Mouse (Mus musculus): Measurements from ENCODE around the gene Gabrr1. TPM values are rescaled to one million over a fixed set of nuclear protein-coding genes. Genes with fewer than 3 reads are reported as not detected.

The Gabrr1 gene
- polyA plus RNA-seq, 1 experiment from 2014 or later = not detected

DNA sequence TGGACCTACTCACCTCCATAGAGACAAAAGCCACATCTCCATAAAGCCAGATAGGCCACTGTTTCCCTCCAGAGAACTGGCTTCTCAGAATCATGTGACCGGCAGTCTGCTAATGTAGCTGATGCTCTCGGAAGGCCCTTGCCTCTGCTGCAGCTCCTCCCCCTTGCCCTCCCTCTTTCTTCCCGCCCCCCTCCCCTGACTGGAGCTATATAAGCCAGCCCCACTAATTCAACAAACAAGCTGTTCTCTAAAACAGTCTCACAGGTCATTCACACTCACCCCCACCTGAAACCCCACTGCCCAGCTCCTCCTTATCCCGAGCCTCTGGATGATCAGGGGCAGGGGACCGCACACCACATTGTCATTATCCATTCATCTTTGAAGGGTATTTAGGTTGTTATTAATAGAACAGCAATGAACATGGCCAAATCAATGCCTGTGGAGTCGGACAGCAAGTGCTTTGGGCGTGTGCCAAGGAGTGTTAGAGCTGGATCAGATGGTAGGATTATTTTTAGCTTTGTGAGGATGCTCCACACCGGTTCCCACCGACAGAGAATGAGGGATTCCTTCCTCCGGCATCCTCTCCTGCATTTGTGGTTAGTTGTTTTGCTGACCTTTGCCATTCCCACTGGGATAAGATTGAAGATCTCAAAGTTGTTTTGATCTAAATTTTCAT is 6.8 kb upstream of the Gabrr1 start:
- Histone ChIP-seq H3K27me3 (ENCODE audit: control insufficient read depth, insufficient read depth, low read length) (no peaks in the 10 kb centered on the region), H3K4me1 (ENCODE audit: control insufficient read depth, insufficient read depth, low read length) (no peaks in the 10 kb centered on the region), H3K27ac (ENCODE audit: low read depth, low read length) (no peak overlapping the region), H3K4me2 (ENCODE audit: low read depth) (no peak overlapping the region), H3K4me3 (ENCODE audit: low read depth, low read length) (no peak overlapping the region), H3K36me3 (ENCODE audit: control insufficient read depth, insufficient read depth, low read length) (no peaks in the 10 kb centered on the region), H3K9ac (ENCODE audit: low read length) (no peak overlapping the region), H3K9me3 (ENCODE audit: control insufficient read depth, low read length) (no peaks in the 10 kb centered on the region)
- ATAC-seq (ENCODE audit: insufficient read depth, low FRiP score, low TSS enrichment) (no peak), DNase-seq (ENCODE audit: low spot score) (no peak)
- WGBS = 79% methylated on average over 10 of the region's 10 CpGs

DNA sequence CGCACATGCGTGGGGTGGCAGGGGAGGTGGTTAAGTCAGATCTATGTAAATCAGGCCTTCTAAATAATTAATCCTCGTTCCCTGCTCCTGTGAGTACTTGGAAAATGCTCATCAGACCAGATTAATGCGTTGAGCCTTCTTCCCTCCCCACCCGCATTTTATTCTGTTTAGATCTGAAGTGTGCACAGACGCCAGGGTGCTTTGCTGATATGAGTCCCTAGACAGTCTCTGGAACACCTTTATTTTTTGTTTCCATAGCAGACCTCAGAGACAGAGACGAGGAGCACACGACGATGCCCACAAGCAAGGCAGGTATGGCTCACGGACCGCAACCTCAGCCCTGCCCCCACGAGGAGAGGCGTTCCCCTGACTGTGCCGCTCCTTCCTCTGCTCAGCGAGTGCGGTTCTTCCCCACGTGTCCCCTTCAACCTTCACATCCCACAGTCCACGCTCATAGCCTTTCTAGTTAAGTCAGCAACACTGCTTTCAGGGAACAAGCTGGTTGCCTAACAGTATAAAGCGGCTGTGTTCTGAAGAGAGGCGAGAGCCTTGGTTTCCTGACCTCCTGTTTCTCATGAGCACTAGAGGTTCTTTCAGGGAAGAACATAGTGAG is 14.5 kb downstream of the Gabrr1 start:
- Histone ChIP-seq H3K27ac (ENCODE audit: low read depth, low read length) (no peak overlapping the region), H3K9ac (ENCODE audit: low read length) (no peak overlapping the region), H3K4me2 (ENCODE audit: low read depth) (no peak overlapping the region), H3K27me3 (ENCODE audit: control insufficient read depth, insufficient read depth, low read length) (no peaks in the 10 kb centered on the region), H3K9me3 (ENCODE audit: control insufficient read depth, low read length) (no peaks in the 10 kb centered on the region), H3K36me3 (ENCODE audit: control insufficient read depth, insufficient read depth, low read length) (no peaks in the 10 kb centered on the region), H3K4me3 (ENCODE audit: low read depth, low read length) (no peak overlapping the region), H3K4me1 (ENCODE audit: control insufficient read depth, insufficient read depth, low read length) (no peaks in the 10 kb centered on the region)
- DNase-seq (ENCODE audit: low spot score) (no peak), ATAC-seq (ENCODE audit: insufficient read depth, low FRiP score, low TSS enrichment) (no peak)
- 55% methylated on average over 20 of the region's 20 CpGs for WGBS

DNA sequence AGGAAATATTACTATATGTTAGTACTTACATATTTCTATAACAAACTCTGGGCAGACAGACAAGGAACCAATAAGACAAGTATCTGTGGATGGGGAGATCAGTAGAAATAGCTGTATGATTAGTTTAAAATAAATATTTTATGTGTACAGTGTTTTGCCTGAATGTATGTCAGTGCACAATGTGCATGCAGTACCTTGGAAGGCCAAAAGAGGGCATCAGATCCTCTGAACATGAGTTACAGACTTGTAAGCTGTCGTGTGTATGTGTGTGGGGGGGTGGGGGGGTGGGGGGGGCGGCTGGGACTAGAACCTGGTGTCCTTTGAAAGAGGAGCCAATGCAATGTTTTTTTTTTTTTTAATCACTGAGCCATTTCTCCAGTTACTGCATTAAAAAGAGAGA is 15.5 kb downstream of the Gabrr1 start:
- H3K4me1 ChIP-seq (ENCODE audit: control insufficient read depth, insufficient read depth, low read length) = no peaks in the 10 kb centered on the region
- H3K4me2 ChIP-seq (ENCODE audit: low read depth) = no peak overlapping the region
- H3K9me3 ChIP-seq (ENCODE audit: control insufficient read depth, low read length) = no peaks in the 10 kb centered on the region
- DNase-seq (ENCODE audit: low spot score) (peak; percentile 43), ATAC-seq (ENCODE audit: insufficient read depth, low FRiP score, low TSS enrichment) (no peak)
- 16% methylated on average over 2 of the region's 2 CpGs for WGBS
- no peaks in the 10 kb centered on the region for H3K36me3 ChIP-seq (ENCODE audit: control insufficient read depth, insufficient read depth, low read length)
- H3K4me3 ChIP-seq (ENCODE audit: low read depth, low read length) = no peak overlapping the region
- H3K9ac ChIP-seq (ENCODE audit: low read length) = no peak overlapping the region
- H3K27ac ChIP-seq (ENCODE audit: low read depth, low read length) = no peak overlapping the region
- H3K27me3 ChIP-seq (ENCODE audit: control insufficient read depth, insufficient read depth, low read length) = no peaks in the 10 kb centered on the region

DNA sequence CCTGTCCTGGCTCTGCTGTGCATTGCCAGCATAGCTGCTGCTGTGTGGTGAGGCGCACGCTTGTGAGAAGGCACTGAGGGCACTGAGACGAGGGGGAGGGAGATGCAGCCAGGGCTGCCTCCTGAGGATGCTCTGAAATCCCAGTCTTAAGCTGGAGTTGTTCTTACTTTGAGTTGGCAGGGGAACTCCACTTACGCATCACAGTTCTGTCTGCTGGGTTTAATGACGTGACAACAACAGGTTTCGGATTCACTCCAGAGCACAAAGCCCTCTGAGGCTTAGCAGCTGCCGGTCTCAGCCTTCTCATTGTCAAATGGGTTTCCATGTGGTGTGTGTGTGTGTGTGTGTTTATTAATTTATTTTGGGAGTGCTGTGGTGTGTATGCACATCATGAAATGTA is 16.8 kb downstream of the Gabrr1 start:
- H3K36me3 ChIP-seq (ENCODE audit: control insufficient read depth, insufficient read depth, low read length) = no peaks in the 10 kb centered on the region
- DNase-seq (ENCODE audit: low spot score) (no peak), ATAC-seq (ENCODE audit: insufficient read depth, low FRiP score, low TSS enrichment) (no peak)
- no peak overlapping the region for H3K27ac ChIP-seq (ENCODE audit: low read depth, low read length)
- no peaks in the 10 kb centered on the region for H3K4me1 ChIP-seq (ENCODE audit: control insufficient read depth, insufficient read depth, low read length)
- no peaks in the 10 kb centered on the region for H3K27me3 ChIP-seq (ENCODE audit: control insufficient read depth, insufficient read depth, low read length)
- 59% methylated on average over 7 of the region's 7 CpGs for WGBS
- no peak overlapping the region for H3K4me3 ChIP-seq (ENCODE audit: low read depth, low read length)
- no peak overlapping the region for H3K4me2 ChIP-seq (ENCODE audit: low read depth)
- H3K9ac ChIP-seq (ENCODE audit: low read length) = no peak overlapping the region
- H3K9me3 ChIP-seq (ENCODE audit: control insufficient read depth, low read length) = no peaks in the 10 kb centered on the region

DNA sequence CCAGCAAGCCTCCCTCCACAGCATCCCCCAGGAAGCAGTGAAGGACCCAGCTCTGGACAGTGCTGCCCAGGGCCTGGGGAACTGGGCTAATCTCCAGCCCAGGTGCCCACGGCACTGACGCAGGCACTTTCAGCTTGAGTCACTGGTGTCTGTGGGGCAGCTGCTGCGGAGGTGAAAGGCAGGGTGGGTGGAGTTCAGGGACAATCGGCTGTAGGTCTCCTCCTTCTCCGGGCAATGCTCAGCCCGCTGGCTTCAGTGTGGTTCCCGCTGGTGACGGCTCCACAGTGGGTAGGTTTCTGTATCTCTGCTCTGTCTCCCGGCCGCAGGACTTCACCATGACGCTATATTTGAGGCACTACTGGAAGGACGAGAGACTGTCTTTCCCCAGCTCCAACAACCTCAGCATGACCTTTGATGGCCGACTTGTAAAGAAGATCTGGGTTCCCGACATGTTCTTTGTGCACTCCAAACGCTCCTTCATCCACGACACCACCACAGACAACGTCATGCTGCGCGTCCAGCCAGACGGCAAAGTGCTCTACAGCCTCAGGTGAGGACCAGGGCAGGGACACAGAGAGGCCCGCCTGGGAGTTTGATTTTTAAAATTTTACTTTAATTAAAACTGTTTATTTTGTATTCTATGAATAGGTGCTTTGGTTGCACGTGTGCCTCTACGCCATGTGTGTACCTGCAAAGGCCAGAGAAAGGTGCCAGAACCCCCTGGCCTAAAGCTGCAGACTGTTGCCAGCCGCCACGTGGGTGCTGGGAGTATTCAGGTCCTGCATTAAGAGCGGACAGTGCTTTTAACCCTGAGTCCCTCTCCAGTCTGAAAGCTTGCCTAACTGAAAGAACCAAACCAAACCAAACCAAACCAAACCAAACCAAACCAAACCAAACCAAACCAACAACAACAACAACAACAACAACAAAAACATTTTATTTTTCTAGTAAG is 20.0 kb downstream of the Gabrr1 start:
- 91% methylated on average over 26 of the region's 26 CpGs for WGBS

DNA sequence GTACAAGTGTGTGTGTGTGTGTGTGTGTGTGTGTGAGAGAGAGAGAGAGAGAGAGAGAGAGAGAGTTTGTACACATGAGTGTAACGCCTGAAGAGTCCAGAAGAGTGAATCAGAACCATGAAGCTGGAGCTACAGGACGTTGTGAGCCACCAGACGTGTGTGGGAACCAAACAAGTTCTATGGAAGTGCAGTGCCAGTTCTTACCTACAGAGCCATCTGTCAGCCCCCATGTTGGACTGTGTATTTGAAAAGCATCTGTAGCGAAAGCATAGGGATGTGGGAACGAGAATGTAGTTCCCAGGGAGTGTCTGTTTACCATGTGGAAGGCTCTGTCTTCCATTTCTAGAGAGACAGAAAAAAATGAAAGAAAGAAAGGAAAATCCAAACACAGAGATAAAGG is 51.2 kb downstream of the Gabrr1 start:
- Histone ChIP-seq H3K27me3 (ENCODE audit: control insufficient read depth, insufficient read depth, low read length) (no peaks in the 10 kb centered on the region), H3K9me3 (ENCODE audit: control insufficient read depth, low read length) (no peaks in the 10 kb centered on the region), H3K4me2 (ENCODE audit: low read depth) (no peak overlapping the region), H3K4me1 (ENCODE audit: control insufficient read depth, insufficient read depth, low read length) (no peaks in the 10 kb centered on the region), H3K27ac (ENCODE audit: low read depth, low read length) (no peak overlapping the region), H3K9ac (ENCODE audit: low read length) (no peak overlapping the region), H3K36me3 (ENCODE audit: control insufficient read depth, insufficient read depth, low read length) (no peaks in the 10 kb centered on the region), H3K4me3 (ENCODE audit: low read depth, low read length) (no peak overlapping the region)
- 83% methylated on average over 5 of the region's 5 CpGs for WGBS
- ATAC-seq (ENCODE audit: insufficient read depth, low FRiP score, low TSS enrichment) (no peak), DNase-seq (ENCODE audit: low spot score) (no peak)

More for the DNA sequence above, 20.0 kb downstream of the Gabrr1 start:
- Histone ChIP-seq H3K4me3 (ENCODE audit: low read depth, low read length) (no peak overlapping the region), H3K27me3 (ENCODE audit: control insufficient read depth, insufficient read depth, low read length) (no peaks in the 10 kb centered on the region), H3K9ac (ENCODE audit: low read length) (no peak overlapping the region), H3K27ac (ENCODE audit: low read depth, low read length) (no peak overlapping the region), H3K4me1 (ENCODE audit: control insufficient read depth, insufficient read depth, low read length) (no peaks in the 10 kb centered on the region), H3K4me2 (ENCODE audit: low read depth) (no peak overlapping the region), H3K9me3 (ENCODE audit: control insufficient read depth, low read length) (no peaks in the 10 kb centered on the region), H3K36me3 (ENCODE audit: control insufficient read depth, insufficient read depth, low read length) (no peaks in the 10 kb centered on the region)
- DNase-seq (ENCODE audit: low spot score) (no peak), ATAC-seq (ENCODE audit: insufficient read depth, low FRiP score, low TSS enrichment) (no peak)

DNA sequence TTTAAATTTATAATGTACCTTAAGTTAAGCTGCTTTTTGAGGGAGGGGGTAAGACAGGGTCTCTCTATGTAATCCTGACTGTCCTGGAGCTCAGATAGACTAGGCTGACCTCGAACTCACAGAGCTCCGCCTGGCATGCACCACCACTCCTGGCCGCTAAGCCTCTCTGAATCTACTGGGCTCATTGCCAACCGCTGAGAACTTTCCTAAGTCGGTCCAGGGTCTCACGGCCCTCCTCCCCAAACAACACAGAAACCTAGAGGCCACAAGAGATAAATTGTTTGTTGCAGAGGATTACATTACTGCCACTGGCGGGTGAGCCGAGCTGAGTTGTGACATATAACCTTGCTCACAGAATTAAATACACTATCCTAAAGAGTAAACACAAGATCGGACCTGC is 55.8 kb downstream of the Gabrr1 start:
- no peaks in the 10 kb centered on the region for H3K4me1 ChIP-seq (ENCODE audit: control insufficient read depth, insufficient read depth, low read length)
- H3K4me2 ChIP-seq (ENCODE audit: low read depth) = no peak overlapping the region
- no peaks in the 10 kb centered on the region for H3K36me3 ChIP-seq (ENCODE audit: control insufficient read depth, insufficient read depth, low read length)
- WGBS = 28% methylated on average over 9 of the region's 9 CpGs
- no peak overlapping the region for H3K9ac ChIP-seq (ENCODE audit: low read length)
- no peak overlapping the region for H3K4me3 ChIP-seq (ENCODE audit: low read depth, low read length)
- DNase-seq (ENCODE audit: low spot score) (peak; percentile 44), ATAC-seq (ENCODE audit: insufficient read depth, low FRiP score, low TSS enrichment) (0 out of 2 replicates have a peak, but pooled peaks have one; percentile 11)
- no peak overlapping the region for H3K27ac ChIP-seq (ENCODE audit: low read depth, low read length)
- H3K9me3 ChIP-seq (ENCODE audit: control insufficient read depth, low read length) = no peaks in the 10 kb centered on the region
- H3K27me3 ChIP-seq (ENCODE audit: control insufficient read depth, insufficient read depth, low read length) = no peaks in the 10 kb centered on the region

DNA sequence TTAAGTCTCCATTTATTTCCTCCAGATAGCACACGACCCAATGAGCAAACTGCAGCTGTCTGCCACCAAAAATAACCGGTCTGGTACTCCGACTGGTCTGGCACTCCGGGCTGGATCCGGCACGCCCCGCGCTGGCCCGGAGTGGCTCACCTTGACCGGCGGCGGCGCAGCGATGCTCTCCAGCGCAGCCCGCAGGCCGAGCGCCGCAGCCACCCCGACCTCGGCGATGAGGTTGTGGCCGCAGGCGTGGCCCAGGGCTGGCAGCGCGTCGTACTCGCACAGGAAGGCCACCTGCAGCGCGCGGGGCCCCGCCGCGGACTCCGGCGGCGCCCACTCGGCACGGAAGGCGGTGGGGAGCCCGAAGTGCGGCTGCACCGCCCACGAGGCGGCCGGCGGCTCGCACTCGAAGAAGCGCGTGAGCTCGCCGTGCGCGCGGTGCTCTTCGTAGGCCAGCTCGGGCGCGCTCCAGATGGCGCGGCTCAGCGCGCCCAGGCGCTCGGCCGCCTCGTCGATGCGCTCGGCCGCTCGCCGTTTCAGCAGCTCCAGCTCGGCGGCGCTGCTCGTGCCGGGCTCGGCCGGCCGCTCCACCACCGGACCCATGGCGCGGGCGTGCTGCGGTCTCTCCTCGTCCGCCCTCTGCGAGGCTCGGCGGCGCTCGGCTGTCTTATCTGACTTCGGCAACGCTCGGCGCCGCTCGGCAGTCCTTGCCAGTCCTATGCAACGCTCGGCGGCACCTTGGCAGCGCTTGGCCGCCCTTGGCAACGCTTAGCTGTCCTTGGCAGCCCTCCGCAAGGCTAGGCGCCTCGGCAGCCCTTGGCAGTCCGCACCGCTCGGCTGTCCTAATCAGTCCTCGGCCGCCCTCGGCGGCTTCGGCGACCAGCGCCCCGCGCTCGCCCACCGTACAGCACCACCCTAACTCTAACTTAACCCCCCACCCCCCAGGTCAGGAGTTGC is 56.7 kb downstream of the Gabrr1 start:
- H3K4me2 ChIP-seq (ENCODE audit: low read depth) = peak overlapping the region; percentile 88
- under 1% methylated on average over 103 of the region's 123 CpGs for WGBS
- H3K27ac ChIP-seq (ENCODE audit: low read depth, low read length) = peak overlapping the region; percentile 49; the same call in 1 of the 2 replicates
- peak overlapping the region; percentile 67 for H3K9ac ChIP-seq (ENCODE audit: low read length)
- no peaks in the 10 kb centered on the region for H3K36me3 ChIP-seq (ENCODE audit: control insufficient read depth, insufficient read depth, low read length)
- no peaks in the 10 kb centered on the region for H3K9me3 ChIP-seq (ENCODE audit: control insufficient read depth, low read length)
- ATAC-seq (ENCODE audit: insufficient read depth, low FRiP score, low TSS enrichment) = peak; percentile 89
- no peaks in the 10 kb centered on the region for H3K27me3 ChIP-seq (ENCODE audit: control insufficient read depth, insufficient read depth, low read length)
- DNase-seq (ENCODE audit: low spot score) = peak; percentile 84
- peak overlapping the region; percentile 62 for H3K4me3 ChIP-seq (ENCODE audit: low read depth, low read length)
- H3K4me1 ChIP-seq (ENCODE audit: control insufficient read depth, insufficient read depth, low read length) = no peaks in the 10 kb centered on the region

Data from neural tube, embryonic 11.5 days (tissue).